Mouse (Mus musculus) ovary, postnatal 14 days (tissue): ENCODE data around the gene Sipa1l1.

ENCODE experiments used
- DNase-seq: peaks from one replicate; pipeline ENCODE4 v3.0.0; 2022; ENCODE audit warnings: low spot score

Sipa1l1 gene

DNA sequence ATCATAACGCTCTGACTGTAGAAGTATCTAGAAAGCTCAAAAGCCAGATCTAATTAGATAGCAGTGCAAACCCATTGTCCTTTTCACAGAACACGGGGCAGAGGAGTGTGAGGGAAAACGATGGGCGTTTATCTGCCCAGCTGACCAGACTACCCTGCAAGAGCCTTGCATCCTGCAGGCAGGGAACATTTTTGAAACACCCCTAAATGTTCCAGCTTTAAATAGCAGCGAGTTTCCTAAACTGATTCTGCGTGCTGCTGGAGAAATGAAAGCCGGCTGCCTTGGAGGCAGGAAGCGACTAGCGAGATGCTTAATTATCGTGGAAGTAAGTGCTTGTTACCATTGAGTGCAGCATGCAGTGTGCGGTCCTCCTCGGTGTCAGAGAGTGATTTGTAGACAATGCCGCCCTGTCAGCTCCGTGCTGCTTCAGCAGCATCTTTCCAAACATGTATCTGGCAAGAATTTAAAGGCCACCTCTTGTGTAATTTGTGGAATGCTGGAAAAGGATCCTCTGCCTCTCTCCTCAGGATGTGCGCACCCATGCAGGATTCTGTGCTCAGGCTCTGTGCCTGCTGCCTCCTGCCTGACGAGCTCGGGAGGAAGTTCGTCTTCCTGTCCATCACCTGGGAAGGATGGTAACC, 170.2 kb downstream of the Sipa1l1 start:
- DNase-seq = no peak

DNA sequence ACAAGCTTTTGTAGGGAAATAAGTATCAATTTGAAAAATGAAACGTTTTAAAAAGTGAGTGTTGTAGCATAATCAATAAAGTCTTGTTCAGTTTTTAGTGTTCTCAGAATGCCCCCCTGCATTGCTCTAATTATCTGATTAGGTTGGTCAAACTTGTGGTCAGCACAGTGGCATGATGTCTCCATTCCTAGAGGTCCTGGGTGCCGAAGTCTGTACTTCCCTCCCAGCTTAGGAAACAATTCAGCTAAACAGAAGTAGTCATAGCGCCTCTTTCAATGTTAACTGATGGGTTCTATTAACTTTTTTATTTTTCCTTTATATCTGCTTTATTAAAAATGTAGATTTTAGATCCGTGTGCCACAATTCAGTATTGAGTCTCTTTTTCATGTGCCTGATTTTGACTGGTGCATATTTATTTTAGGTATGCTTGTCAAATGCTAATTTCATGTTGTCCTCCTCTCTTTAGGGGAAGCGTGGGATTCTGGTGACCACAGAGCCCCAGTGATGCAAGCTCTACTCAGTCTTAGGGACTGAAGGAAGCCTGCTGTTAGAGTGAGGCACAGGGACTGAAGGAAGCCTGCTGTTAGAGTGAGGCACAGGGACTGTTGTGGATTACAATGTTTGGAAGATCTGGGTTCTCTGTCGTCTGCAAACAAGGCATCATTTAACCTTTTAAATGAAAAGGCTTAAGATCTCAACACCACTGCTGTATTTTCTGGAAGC, 171.2 kb downstream of the Sipa1l1 start:
- DNase-seq = no peak

DNA sequence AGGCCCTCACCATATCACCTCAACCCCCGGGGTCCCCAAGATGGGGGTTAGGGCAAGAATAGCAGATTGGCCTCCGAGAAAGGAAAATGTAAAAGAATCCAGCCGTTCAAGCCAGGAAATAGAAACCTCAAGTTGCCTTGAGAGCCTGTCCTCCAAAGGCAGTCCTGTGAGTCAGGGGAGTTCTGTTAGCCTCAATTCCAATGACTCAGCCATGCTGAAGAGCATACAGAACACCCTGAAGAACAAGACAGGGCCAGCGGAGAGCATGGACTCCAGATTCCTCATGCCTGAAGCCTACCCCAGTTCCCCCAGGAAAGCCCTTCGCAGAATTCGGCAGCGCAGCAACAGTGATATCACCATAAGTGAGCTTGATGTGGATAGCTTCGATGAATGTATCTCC, 172.1 kb downstream of the Sipa1l1 start:
- no peak for DNase-seq

DNA sequence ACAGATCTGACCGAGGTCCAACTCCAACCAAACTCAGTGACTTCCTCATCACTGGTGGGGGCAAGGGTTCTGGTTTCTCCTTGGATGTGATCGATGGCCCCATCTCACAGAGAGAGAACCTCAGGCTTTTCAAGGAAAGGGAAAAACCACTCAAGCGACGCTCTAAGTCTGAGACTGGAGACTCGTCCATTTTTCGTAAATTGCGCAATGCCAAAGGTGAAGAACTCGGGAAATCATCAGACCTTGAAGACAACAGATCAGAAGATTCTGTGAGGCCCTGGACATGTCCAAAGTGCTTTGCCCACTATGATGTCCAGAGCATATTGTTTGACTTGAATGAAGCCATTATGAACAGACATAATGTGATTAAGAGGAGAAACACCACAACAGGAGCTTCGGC, 172.6 kb downstream of the Sipa1l1 start:
- DNase-seq = no peak

DNA sequence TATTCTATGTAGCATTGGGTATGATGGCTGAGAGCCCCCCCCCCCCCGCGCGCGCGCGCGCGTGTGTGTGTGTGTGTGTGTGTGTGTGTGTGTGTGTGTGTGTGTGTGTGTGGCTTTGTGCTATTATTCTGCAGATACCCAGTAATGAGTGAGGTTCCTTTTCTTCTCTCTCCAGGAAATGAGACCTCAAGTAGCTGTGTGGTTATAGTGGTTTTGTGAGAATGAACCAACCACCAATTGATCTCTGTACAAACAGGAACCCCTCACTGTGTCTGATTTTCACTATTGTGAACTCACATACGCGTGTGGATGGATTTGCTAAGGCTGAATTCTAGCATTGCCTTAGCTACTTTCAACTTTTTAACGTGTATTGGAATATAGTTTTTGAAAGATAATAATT, 181.0 kb downstream of the Sipa1l1 start:
- DNase-seq = no peak

DNA sequence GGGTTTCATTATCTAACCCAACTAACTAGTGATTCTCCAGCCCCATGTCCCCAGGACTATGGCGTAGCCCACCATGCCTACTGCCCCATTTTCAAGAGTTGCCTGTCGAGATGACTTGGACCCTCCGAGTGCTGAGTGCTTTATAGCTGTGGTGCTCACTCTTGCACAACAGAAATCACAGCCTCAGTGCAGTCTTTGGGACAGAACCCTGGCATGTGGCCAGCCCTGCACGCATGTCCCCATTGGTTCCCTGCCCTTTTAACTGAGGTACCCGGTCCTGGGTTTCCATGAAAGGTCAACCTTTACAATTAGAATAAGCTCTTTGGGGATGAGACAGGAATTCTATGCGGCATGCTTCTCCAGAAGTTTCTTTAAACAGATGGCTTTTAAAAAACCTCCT, 181.8 kb downstream of the Sipa1l1 start:
- no peak for DNase-seq

DNA sequence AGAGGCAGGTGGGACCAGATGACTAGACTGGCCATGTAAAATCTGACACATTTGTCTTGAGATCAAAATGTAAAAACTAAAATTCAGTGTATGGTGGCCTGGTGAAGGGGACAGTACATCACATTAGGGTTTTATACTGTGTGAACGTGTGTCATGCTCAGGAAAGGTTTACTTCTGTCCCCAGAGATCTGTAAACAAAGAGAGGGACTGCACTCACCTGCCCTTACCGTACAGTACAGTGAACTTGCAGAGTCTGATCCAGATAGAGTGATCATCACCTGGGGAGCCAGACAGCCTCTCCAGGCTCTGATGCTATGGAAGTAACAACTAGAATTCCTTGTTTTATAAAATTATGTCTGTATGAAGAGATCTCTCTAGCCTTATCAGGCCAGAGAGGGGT, 184.5 kb downstream of the Sipa1l1 start:
- DNase-seq = no peak

DNA sequence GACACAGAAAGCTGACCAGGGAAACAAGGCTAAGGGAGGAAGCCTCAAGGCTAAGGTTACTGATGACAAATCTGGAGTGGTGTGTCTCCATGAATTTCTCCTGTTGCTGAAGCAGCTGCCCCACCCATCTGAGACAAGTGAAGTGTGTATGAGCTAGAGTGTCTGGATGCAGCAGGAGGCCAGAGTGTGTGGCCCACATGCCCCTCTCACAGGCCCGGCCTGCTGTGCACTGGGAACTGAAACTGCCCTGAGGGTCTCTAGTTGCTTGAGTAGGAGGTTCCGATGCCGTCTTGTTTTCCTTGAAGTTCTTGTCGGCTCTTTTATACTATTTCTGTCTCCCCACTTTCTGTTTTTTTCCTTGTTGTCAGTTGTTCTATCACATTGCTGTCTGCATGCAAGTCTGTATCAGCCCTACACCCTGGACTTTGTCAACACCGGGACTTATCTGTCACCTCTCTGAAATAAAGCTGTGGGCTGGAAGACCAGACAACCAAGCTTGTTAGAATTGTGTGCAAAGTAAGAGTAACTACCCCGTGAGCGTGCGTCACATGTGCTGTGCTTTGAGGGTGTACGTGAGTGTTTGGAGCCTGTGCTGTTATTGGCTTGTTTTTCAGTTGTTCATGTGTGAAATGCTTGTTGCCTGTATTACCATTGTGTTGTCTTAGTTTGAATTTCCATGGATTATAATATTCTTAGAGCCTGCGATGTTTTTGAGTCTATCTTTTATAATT, 186.5 kb downstream of the Sipa1l1 start:
- no peak for DNase-seq

DNA sequence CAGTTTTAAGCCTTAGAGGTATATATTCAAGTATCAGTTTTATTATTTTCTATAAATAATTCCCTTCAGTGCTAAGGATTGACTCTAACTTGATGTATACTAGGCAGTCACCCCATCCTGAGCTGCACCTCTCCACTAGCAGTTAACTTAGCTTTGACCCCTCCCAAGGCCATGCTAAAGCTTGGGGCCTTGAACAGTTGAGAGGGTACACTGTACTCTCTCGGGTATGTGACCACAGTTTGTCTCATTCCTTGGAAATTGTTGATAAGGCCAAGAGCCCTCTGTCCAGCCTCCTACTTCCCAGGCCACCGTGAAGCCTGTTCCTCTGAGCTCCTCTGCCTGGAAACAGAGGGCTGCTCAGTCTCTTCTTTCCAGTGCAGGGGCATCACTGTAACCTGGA, 187.4 kb downstream of the Sipa1l1 start:
- no peak for DNase-seq

DNA sequence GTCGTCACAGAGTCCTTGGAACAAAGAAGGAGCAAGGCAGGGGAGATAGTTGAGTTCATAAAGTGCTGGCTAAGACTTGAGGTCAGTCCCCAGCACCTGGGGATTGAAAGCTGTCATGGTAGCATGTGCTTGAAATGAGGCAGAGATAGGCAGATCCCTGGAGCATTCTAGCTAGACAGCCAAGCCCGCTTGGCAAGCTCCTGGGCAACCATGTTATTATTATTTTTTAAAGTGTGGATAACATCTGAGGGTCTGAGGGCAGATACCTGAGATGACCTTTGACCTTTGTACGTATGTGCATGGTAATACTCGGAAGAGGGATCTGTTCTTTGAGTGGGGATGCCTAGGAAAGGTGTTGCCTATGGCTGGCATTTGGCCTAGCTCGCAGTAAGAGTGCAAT, 188.3 kb downstream of the Sipa1l1 start:
- no peak for DNase-seq

DNA sequence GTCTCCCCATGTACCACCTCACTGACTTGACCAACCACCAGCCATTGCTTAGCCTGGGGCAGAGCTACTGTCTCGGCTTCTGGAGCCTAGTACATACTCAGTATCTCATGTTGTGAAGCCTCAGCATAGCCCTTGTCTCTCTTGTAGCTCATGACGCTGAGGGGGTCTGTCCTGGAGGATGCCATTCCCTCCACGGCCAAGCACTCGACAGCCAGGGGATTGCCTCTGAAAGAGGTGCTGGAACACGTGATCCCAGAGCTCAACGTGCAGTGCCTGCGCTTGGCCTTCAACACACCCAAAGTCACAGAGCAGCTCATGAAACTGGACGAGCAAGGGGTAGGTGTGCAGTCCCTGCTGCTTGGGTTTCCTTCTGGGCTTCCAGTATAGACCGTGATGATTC, 193.7 kb downstream of the Sipa1l1 start:
- no peak for DNase-seq

DNA sequence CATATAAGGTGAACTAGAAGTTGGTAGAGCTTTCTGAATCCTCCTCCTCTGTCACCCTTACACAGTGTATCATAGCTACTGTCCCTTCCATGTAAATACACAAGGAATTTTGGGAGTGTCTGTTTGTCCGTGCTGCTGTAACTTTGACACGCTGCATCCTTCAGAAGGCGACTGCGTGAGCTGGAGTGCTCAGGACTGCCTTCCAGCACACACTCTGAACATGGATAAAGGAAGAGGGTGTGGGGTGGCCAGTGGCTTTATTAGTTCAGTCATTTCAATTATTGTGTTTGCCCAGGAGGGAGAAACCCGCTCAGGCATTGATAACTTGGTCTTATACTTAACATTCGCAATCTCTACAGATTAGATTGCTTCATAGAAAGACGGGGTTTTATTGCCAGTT, 195.1 kb downstream of the Sipa1l1 start:
- DNase-seq = no peak

DNA sequence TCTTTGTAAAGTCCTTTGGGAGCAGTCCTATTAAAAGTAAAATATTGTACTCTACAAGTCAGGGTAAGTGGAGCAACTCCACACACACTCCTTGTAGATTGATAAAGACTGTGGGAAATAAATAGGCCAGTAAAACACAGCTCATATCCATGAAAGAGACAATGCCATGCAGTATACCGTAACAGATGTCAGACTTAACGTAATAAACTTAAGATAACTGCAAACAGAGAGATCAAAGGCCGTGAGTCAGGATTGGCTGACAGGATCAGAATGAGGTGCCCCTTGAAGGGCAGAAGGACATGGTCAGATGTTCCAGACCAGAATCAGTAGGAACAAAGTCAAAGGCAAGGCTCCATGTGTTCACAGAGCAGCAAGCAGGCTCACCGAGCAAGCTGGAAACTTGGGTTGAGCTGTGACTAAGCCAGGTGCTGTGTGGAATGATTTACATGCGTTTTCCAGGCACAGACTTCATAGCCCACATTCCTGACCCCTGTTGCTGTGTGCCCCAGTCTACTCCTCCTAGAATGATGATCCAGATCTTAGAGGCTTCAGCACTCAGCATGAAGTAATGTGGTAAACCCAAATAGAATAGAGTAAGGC, 196.3 kb downstream of the Sipa1l1 start:
- no peak for DNase-seq

DNA sequence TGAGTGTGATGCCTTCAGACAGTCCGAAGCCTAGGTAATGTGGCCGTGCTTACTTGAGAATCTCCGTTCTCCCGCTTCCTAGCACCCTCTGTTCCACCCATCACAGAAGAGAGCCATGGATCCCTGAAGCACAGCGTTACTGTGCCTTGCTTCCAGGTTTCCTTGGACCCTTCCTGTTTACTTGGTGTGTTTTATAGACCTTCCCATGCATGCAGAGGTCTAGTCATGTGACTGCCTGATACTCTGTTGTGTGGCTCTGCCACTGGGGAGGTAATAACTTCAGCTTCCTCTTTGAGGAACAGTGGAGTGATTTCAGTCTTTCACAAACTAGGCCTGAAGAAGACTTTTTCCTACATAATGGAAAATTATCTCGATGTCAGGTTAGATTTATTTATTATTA, 197.6 kb downstream of the Sipa1l1 start:
- DNase-seq = no peak

DNA sequence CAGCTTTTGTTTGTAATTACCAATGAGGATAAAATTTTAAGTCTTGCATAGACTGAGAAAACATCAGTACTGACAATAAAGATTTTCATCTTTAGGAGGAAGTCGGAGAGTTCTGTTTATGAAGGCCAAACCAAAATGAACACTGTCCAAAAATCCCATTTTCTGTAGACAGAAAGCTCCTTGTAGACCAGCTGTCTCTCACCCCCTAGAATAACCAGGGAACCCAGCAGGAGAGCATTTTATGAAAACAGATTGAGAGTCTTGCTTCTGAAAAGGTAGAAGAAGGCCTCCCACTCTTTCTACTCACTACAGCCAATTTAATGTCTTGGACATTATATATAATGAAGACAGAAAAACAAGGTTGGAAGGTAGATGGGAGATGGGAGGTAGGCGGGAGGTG, 198.2 kb downstream of the Sipa1l1 start:
- no peak for DNase-seq

DNA sequence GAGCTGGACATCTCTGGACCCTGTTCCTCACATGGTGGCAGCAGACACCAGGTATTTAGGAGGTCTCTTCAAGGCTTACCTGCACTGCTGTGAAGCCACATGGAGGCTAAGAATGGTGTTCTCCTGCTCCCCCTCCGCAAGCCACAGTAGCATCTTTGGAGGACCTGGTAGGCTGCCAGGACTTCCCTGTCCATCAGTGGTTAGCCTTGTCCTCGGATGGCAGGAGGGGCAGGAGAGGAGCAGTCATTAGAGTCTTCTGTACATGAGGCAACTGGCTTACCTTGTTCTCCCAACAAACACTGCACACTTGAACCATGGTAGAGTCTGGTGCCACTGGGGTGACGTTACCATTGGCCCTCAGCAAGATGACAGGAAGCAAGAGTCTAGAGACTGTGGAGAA, 198.9 kb downstream of the Sipa1l1 start:
- DNase-seq = no peak

DNA sequence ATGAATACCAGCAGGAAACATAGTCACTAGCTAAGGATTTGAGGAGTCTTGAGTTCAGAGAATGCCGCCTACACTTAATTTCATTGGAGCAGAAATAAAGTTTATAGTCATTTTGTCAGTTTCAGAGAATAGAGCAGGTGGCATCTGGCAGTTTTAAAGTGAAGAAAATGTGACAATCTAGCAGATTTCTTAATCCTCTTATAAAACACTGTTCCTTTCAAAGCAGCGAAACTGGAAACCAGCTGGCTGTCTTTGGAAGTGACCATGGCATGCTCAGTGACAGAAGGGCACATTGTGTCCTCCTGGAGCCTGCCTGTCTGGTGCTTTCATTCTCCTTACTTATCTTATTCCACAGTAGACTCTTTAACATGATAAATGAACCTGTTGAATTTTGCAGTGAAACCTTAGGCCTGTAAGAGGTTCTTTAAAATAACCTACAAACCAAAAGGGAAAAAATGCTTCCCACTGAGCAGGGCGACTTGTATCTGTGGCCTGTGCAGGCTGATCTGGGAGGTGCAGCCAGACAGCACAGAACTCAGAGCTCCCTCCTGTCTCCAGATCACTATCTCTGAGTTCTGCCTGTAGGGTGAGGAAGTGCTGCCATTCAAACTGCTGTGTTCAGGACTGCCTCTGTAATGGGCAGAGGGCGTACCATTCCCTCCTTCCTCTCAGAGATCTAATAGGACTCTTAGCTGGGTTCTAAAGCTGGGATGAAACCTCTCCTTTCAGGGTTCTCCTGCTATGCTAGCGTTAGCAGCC, 200.5 kb downstream of the Sipa1l1 start:
- no peak for DNase-seq

DNA sequence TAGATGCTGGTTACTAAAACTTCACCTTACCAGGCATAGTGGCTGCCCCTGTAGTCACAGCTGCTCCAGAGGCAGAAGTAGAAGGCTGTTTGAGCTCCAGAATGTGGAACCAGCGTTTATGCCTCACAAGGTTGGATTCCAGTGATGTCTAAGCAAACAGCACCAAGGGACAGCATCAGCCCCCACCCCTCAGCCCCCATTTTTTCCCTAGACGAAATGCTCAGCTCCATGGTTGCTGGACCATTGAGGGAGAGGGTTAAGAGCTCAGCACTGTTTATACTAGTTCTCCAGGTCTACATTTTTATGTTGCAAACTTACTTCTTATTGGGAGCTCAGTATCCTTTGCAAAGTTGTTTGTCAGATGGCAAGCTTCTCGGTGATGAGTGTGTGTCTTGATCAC, 202.1 kb downstream of the Sipa1l1 start:
- no peak for DNase-seq

DNA sequence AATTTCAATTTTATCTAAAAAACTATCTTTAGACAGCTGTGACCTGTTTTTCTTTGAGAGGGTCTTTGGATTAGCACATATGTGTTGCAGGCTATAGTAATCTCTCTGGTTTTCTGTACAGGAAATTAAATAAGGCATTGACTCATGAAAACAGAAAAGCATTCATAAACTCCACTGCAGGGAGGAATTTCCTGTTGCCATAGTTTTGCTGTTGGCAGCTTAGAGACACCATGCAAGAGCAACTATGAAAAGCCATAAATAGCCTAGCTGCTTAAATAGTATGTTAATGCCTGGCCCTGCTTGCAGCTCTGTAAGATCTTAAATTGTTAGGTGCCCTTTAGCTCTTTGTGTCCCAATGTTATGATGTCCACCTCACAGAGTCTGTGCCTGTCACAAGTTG, 204.9 kb downstream of the Sipa1l1 start:
- DNase-seq = no peak

DNA sequence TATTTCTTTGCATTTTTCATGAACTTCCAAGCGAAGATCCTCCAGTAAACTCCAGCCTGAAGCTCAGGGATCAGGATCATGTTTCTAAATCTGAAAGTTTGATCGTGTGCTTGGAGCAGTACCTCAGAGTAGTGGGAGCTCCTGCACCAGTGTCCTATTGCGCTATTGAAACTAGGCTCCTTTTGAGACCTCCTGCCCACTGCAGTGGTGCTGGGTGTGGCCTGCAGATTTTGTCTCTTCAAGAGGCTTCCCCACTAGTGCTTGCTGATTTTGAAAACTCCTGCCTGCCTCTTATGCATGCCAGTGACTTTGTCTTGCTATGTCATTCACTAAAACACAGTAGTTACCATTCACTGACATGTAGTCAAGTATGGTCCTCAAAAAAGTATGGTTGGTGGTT, 213.8 kb downstream of the Sipa1l1 start:
- DNase-seq = no peak

DNA sequence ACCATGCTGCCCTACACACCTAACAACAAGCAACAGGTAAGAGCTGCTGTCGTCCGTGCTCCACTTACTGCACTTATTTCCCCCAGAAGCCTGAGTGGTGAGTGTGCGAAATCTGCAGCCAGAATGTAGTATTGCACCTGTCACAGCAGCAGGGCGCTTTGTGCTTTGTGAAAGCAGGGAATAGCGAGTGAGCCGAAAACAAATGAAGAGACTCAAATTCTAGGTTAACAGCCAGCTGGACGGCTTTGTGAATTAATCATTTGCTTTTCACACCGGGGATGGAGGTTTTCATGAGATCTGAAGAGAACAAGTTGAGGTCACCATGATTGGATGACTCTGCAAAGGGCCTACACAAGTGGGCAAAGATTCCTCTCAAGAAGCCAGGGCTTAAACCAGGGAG, 215.6 kb downstream of the Sipa1l1 start:
- no peak for DNase-seq

DNA sequence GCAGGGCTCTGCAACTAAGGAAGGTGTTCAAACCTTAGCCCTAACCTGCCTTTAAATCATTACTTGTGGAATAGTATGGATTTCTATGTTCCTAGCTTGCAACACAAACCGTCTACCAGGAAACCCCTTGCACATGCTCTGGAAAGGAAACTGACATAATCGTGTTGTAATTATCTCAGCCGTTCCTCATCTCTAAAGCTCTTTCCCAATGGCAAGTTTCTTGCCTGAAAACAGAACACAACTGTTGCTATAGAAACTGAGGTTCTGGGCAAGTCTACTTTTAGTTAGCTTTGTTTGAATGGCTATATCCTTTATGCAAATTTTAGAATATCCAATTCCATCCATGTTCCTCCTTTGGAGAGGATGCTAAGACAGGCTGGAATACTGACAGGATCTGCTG, 217.9 kb downstream of the Sipa1l1 start:
- DNase-seq = no peak
